Mouse (Mus musculus) MEL (cell line): ENCODE results near the gene 5730596B20Rik. TPM values are rescaled to one million over a fixed set of nuclear protein-coding genes. Genes with fewer than 3 reads are reported as not detected.

ENCODE experiments used
- DNase-seq: peaks from one replicate; pipeline ENCODE4 v3.0.0; 2011; ENCODE audit warnings: low read depth, low spot score
- H3K27ac ChIP-seq: 2 replicates; pipeline ENCODE4 v1.5.1; 2012; ENCODE audit warnings: low read depth, mild to moderate bottlenecking, control low read depth, low read length, moderate library complexity; ENCODE audit not compliant: control insufficient read depth
- H3K27me3 ChIP-seq, 2 experiments: fragments of 150-350 bp in 1 of 2; sonication (generic) in 1 of 2; 2 replicates each; pipeline ENCODE4 v1.6.1; 2012; ENCODE audit warnings: low read length in 2 of 2, mild to moderate bottlenecking in 2 of 2, improper control_type of control experiment in 1 of 2, moderate library complexity in 1 of 2; ENCODE audit not compliant: insufficient read depth in 2 of 2, control insufficient read depth in 1 of 2
- H3K36me3 ChIP-seq, 2 experiments: 2 replicates each; pipeline ENCODE4 v1.6.1; 2012 to 2014; ENCODE audit warnings: low read length in 2 of 2, improper control_type of control experiment in 1 of 2, inconsistent platforms in 1 of 2, mild to moderate bottlenecking in 1 of 2; ENCODE audit not compliant: insufficient read depth in 2 of 2, control insufficient read depth in 1 of 2
- H3K4me1 ChIP-seq, 2 experiments: fragments of 150-350 bp in 1 of 2; sonication (generic) in 1 of 2; 2 replicates each; pipeline ENCODE4 v1.6.1; 2012; ENCODE audit warnings: low read length in 2 of 2, improper control_type of control experiment in 1 of 2, mild to moderate bottlenecking in 1 of 2; ENCODE audit not compliant: insufficient read depth in 2 of 2, control insufficient read depth in 1 of 2
- H3K4me3 ChIP-seq, 2 experiments: fragments of 150-350 bp in 1 of 2; sonication (generic) in 1 of 2; 2 replicates each; pipeline ENCODE4 v1.5.1; 2012; ENCODE audit warnings: low read depth in 2 of 2, low read length in 2 of 2, mild to moderate bottlenecking in 2 of 2, moderate library complexity in 2 of 2, control low read depth in 1 of 2, improper control_type of control experiment in 1 of 2; ENCODE audit not compliant: control insufficient read depth in 1 of 2, insufficient read depth in 1 of 2
- H3K79me2 ChIP-seq: 2 replicates; pipeline ENCODE4 v1.6.1; 2012; ENCODE audit warnings: mild to moderate bottlenecking, low read length, moderate library complexity; ENCODE audit not compliant: control insufficient read depth, poor library complexity, insufficient read depth
- H3K9ac ChIP-seq: 2 replicates; pipeline ENCODE4 v1.6.1; 2012; ENCODE audit warnings: low read depth, mild to moderate bottlenecking, control low read depth, low read length, moderate library complexity; ENCODE audit not compliant: control insufficient read depth, poor library complexity, severe bottlenecking
- H3K9me3 ChIP-seq: fragments of 150-350 bp; sonication (generic); replicated peaks from 2 replicates; pipeline ENCODE4 v1.6.1; 2012; ENCODE audit warnings: mild to moderate bottlenecking, low read length, improper control_type of control experiment, moderate library complexity; ENCODE audit not compliant: insufficient read depth
- BHLHE40 ChIP-seq: IDR thresholded peaks from 2 replicates; pipeline ENCODE4 v1.6.1; 2012; ENCODE audit warnings: low read depth, mild to moderate bottlenecking, inconsistent platforms, low read length, improper control_type of control experiment, borderline replicate concordance
- CHD1 ChIP-seq: IDR thresholded peaks from 2 replicates; pipeline ENCODE4 v1.6.1; 2012; ENCODE audit warnings: low read depth, mild to moderate bottlenecking, inconsistent platforms, low read length, improper control_type of control experiment
- CHD2 ChIP-seq: IDR thresholded peaks from 2 replicates; pipeline ENCODE4 v1.6.1; 2011; ENCODE audit warnings: low read length, improper control_type of control experiment
- E2F4 ChIP-seq: IDR thresholded peaks from 2 replicates; pipeline ENCODE4 v1.6.1; 2011; ENCODE audit warnings: low read depth, low read length, improper control_type of control experiment, borderline replicate concordance
- EP300 ChIP-seq, 2 experiments: IDR thresholded peaks; 2 replicates each; pipeline ENCODE4 v1.6.1; 2011; ENCODE audit warnings: improper control_type of control experiment in 2 of 2, low read length in 2 of 2, low read depth in 1 of 2, mild to moderate bottlenecking in 1 of 2
- GABPA ChIP-seq: IDR thresholded peaks from 2 replicates; pipeline ENCODE4 v1.6.1; 2012; ENCODE audit warnings: low read depth, mild to moderate bottlenecking, inconsistent platforms, low read length, improper control_type of control experiment, moderate library complexity
- HCFC1 ChIP-seq: IDR thresholded peaks from 2 replicates; pipeline ENCODE4 v1.6.1; 2012; ENCODE audit warnings: low read depth, mild to moderate bottlenecking, inconsistent platforms, low read length, improper control_type of control experiment, moderate library complexity
- KAT2A ChIP-seq: conservative IDR thresholded peaks from 2 replicates; pipeline ENCODE4 v1.6.1; 2012; ENCODE audit warnings: low read depth, low read length, improper control_type of control experiment, inconsistent platforms
- MAZ ChIP-seq: IDR thresholded peaks from 2 replicates; pipeline ENCODE4 v1.6.1; 2012; ENCODE audit warnings: low read depth, mild to moderate bottlenecking, inconsistent platforms, low read length, improper control_type of control experiment
- MEF2A ChIP-seq: IDR thresholded peaks from 2 replicates; pipeline ENCODE4 v1.6.1; 2014; ENCODE audit warnings: low read depth, mild to moderate bottlenecking, inconsistent platforms, low read length, improper control_type of control experiment; ENCODE audit not compliant: poor library complexity, insufficient replicate concordance, severe bottlenecking; ENCODE audit errors: extremely low read depth
- MYC ChIP-seq: IDR thresholded peaks from 2 replicates; pipeline ENCODE4 v1.6.1; 2011; ENCODE audit warnings: low read depth, mild to moderate bottlenecking, low read length, improper control_type of control experiment, moderate library complexity
- POLR2A ChIP-seq, 2 experiments: IDR thresholded peaks; 2 replicates each; pipeline ENCODE4 v1.6.1; 2011 to 2012; ENCODE audit warnings: low read length in 2 of 2, mild to moderate bottlenecking in 2 of 2, control low read depth in 1 of 2, improper control_type of control experiment in 1 of 2, low read depth in 1 of 2, moderate library complexity in 1 of 2; ENCODE audit not compliant: control insufficient read depth in 1 of 2, insufficient read depth in 1 of 2, poor library complexity in 1 of 2
- RAD21 ChIP-seq: IDR thresholded peaks from 2 replicates; pipeline ENCODE4 v1.6.1; 2011; ENCODE audit warnings: mild to moderate bottlenecking, low read depth, low read length, improper control_type of control experiment
- RCOR1 ChIP-seq: IDR thresholded peaks from 2 replicates; pipeline ENCODE4 v1.6.1; 2012; ENCODE audit warnings: low read depth, mild to moderate bottlenecking, inconsistent platforms, low read length, improper control_type of control experiment
- SMC3 ChIP-seq: IDR thresholded peaks from 2 replicates; pipeline ENCODE4 v1.6.1; 2011; ENCODE audit warnings: low read depth, low read length, improper control_type of control experiment
- TAL1 ChIP-seq: IDR thresholded peaks from 2 replicates; pipeline ENCODE4 v1.6.1; 2012; ENCODE audit warnings: mild to moderate bottlenecking, inconsistent platforms, low read length, moderate library complexity, mixed read lengths
- TCF12 ChIP-seq: IDR thresholded peaks from 2 replicates; pipeline ENCODE4 v1.6.1; 2014; ENCODE audit warnings: low read depth, mild to moderate bottlenecking, inconsistent platforms, low read length, improper control_type of control experiment, moderate library complexity
- ZC3H11A ChIP-seq: IDR thresholded peaks from 2 replicates; pipeline ENCODE4 v1.6.1; 2012; ENCODE audit warnings: low read depth, mild to moderate bottlenecking, inconsistent platforms, low read length, improper control_type of control experiment
- ZKSCAN1 ChIP-seq: IDR thresholded peaks from 2 replicates; pipeline ENCODE4 v1.6.1; 2012; ENCODE audit warnings: low read depth, mild to moderate bottlenecking, inconsistent platforms, low read length, improper control_type of control experiment, moderate library complexity
- ZNF384 ChIP-seq: IDR thresholded peaks from 2 replicates; pipeline ENCODE4 v1.6.1; 2012; ENCODE audit warnings: low read depth, mild to moderate bottlenecking, inconsistent platforms, low read length, improper control_type of control experiment
- polyA plus RNA-seq, 2 experiments: library from polyadenylated mRNA; stranded (reverse) in 1 of 2; unstranded in 1 of 2; fragments of >175 nt in 1 of 2; fragments of >200 nt in 1 of 2; gene quantifications; 2 replicates each; pipeline versions ENCODE4 v1.2.1 to v1.2.4; 2012; ENCODE audit warnings: low replicate concordance in 2 of 2, low read depth in 1 of 2; ENCODE audit not compliant: insufficient read length in 2 of 2, insufficient read depth in 1 of 2, missing spikeins in 1 of 2
- total RNA-seq: library from RNA; depleted of rRNA; stranded (reverse); fragments of 300-350 nt; gene quantifications from 2 replicates; pipeline ENCODE4 v1.2.3, GENCODE M21; 2012

5730596B20Rik gene
- total and polyA plus RNA-seq, 3 experiments, result not detected

DNA sequence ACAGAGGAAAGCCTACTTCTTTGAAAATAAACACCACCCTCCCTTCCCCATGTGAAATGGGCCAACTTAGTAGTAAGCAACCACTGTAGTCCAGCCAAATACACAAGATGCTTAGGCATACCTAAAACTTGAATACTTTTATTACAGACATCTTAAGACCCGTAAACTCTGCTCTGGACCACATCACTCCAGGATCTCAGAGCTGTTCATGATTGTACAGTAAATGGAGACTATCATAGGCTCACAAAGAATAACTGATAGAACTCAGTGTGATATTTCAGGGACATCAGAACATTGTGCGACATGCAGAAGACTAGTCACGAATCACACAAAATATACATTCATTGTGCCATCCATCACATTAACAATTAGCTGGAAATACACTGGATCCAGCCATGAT lies 21.8 kb upstream of the 5730596B20Rik start:
- Histone ChIP-seq H3K9me3 (no peaks in the 10 kb centered on the region), H3K36me3 (no peaks in the 10 kb centered on the region), H3K9ac (no peak overlapping the region), H3K79me2 (no peaks in the 10 kb centered on the region), H3K27me3 (peaks cover 0 to 4% of the 10 kb centered on the region in 2 experiments; a peak in 2 of 4 replicates), H3K4me1 (no peaks in the 10 kb centered on the region), H3K27ac (no peak overlapping the region), H3K4me3 (no peak overlapping the region)
- DNase-seq, result no peak
- no peak for TF ChIP-seq ZC3H11A
- no peak for TF ChIP-seq RAD21
- TF ChIP-seq POLR2A (IDR thresholded peaks at IDR 0.05; ENCODE audit: control insufficient read depth in 1 of 2, insufficient read depth in 1 of 2, low read depth in 1 of 2, low read length in 2 of 2, poor library complexity in 1 of 2), result no peak
- TF ChIP-seq, all 39 proteins: peak for 0

DNA sequence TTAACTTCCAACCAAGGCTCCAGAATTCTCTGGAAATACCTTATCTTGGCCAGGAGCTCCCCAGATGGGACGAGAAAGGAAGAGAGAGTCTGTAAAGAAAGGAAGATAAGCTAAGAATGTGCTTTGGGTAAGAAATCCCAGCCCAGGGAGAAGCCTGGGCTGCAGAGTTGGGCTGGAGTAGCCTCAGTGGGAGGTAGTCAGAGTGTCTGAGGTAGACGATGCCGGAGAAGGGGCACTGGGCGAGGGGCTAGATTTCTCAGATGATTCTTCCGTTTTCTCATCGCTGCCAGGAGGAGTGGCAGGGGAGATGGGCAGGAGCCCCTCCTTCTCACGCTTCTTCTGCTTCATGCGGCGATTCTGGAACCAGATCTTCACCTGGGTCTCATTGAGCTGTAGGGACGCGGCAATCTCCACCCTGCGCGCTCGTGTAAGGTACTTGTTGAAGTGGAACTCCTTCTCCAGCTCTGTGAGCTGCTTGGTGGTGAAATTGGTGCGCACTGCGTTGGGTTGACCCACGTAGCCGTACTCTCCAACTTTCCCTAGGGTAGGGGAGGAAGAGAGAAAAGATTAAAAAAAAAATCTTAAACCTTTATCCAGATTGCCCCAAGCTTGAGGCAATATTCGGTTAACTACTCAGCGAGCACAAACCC lies 20.6 kb upstream of the 5730596B20Rik start:
- Histone ChIP-seq H3K36me3 (no peaks in the 10 kb centered on the region), H3K9ac (no peak overlapping the region), H3K79me2 (no peaks in the 10 kb centered on the region), H3K4me1 (no peaks in the 10 kb centered on the region), H3K9me3 (no peaks in the 10 kb centered on the region), H3K27ac (no peak overlapping the region), H3K4me3 (no peak overlapping the region), H3K27me3 (peaks cover 0 to 4% of the 10 kb centered on the region in 2 experiments; a peak in 2 of 4 replicates)
- DNase-seq, result no peak
- TF ChIP-seq GABPA, result no peak

DNA sequence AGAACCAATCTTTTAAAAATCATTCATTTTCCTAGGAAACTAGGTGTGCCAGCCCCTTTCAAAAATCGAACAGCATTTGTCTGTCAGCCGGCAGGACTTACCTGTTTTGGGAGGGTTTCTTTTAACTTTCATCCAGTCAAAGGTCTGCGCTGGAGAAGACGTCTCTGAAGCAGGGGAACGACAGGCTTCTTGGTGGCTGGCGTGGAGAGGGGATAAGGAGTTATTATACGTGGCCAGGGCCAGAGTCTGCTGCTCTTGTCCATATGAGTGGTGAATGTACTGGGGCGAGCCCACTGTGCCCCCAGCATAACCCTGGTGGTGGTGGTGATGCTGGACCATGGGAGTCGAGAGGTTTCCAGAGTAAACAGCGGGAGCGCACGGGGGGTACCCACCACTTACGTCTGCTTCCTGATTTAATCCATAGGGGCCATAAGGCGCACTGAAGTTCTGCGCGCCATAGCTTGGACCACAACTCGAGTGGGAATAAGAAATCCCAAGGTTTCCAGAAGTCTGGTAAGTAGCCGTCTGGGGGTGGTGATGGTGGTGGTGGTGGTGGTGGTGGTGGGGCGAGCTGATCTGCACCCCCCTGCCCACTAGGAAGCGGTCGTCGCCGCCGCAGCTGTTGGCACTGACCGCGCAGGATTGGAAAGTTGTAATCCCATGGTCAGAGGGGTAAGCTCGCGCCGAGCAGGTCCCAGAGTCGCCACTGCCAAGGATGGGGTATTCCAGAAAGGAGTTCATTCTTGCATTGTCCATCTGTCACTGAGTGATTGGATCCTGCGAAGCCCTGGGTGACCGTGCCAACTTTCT lies 19.6 kb upstream of the 5730596B20Rik start:
- Histone ChIP-seq H3K27me3 (peaks cover 0 to 4% of the 10 kb centered on the region in 2 experiments; a peak in 2 of 4 replicates), H3K9ac (no peak overlapping the region), H3K27ac (no peak overlapping the region), H3K36me3 (no peaks in the 10 kb centered on the region)
- TF ChIP-seq ZNF384 (no peak), CHD2 (no peak), MAZ (no peak), CHD1 (no peak), BHLHE40 (no peak), HCFC1 (no peak), KAT2A (no peak), POLR2A (IDR thresholded peaks at IDR 0.05; ENCODE audit: control insufficient read depth in 1 of 2, insufficient read depth in 1 of 2, low read depth in 1 of 2, low read length in 2 of 2, poor library complexity in 1 of 2) (no peak), TAL1 (no peak), ZKSCAN1 (no peak), RCOR1 (no peak), SMC3 (no peak), EP300 (IDR thresholded peaks at IDR 0.05; ENCODE audit: low read depth in 1 of 2, low read length in 2 of 2) (no peak), TCF12 (no peak), RAD21 (no peak), E2F4 (no peak), MYC (no peak), MEF2A (no peak)
- TF ChIP-seq, all 39 proteins: peak for 0
- no peak for DNase-seq
- no peak overlapping the region for H3K4me3 ChIP-seq
- H3K9me3 ChIP-seq, result no peaks in the 10 kb centered on the region
- H3K4me1 ChIP-seq, result no peaks in the 10 kb centered on the region
- H3K79me2 ChIP-seq, result no peaks in the 10 kb centered on the region
